Mouse (Mus musculus): ENCODE data around the gene Nxpe3. TPM values are rescaled to one million over a fixed set of nuclear protein-coding genes. Genes with fewer than 3 reads are reported as not detected.
A peak's percentile ranks its signal among the peaks of the same experiment; 100 is the strongest.

Gene Nxpe3
- polyA plus RNA-seq, 1 experiment: 1.3 TPM

- TF ChIP-seq USF1 (IDR thresholded peaks at IDR 0.05; ENCODE audit: low read depth): no peak
- TF ChIP-seq MYOG (IDR thresholded peaks at IDR 0.05; ENCODE audit: control insufficient read depth, extremely low read depth, insufficient read length): no peak
- no peak for TF ChIP-seq MYOD1 (IDR thresholded peaks at IDR 0.05; ENCODE audit: control insufficient read depth, insufficient read length, low read depth)
- TF ChIP-seq MAX (IDR thresholded peaks at IDR 0.05): no peak
- TF ChIP-seq CTCF (IDR thresholded peaks at IDR 0.05; ENCODE audit: control insufficient read depth, insufficient read depth, insufficient read length): no peak
- no peak for TF ChIP-seq FOSL1 (IDR thresholded peaks at IDR 0.05; ENCODE audit: insufficient read depth, low read length, poor library complexity, severe bottlenecking)
- no peak for TF ChIP-seq CEBPB (IDR thresholded peaks at IDR 0.05; ENCODE audit: low read depth)
- Histone ChIP-seq H3K79me2 (ENCODE audit: control insufficient read depth, insufficient read depth) (peaks cover 84% of the 10 kb centered on the region), H3K36me3 (ENCODE audit: control insufficient read depth, insufficient read depth) (peaks cover 34% of the 10 kb centered on the region), H3ac (ENCODE audit: control insufficient read depth, insufficient read length, low read depth) (no peak overlapping the region), H3K79me3 (ENCODE audit: low read depth) (peaks cover 40% of the 10 kb centered on the region), H3K4me3 (ENCODE audit: insufficient read depth, poor library complexity, severe bottlenecking) (no peak overlapping the region), H3K27me3 (ENCODE audit: control insufficient read depth, insufficient read depth, insufficient read length) (no peaks in the 10 kb centered on the region)
Observed at GRCm38 (mm10) chr16:55832040-55832439, 63.0 kb downstream of the Nxpe3 start.

- TF ChIP-seq FOSL1 (IDR thresholded peaks at IDR 0.05; ENCODE audit: insufficient read depth, low read length, poor library complexity, severe bottlenecking) (no peak), CTCF (IDR thresholded peaks at IDR 0.05; ENCODE audit: control insufficient read depth, insufficient read depth, insufficient read length) (no peak), CEBPB (IDR thresholded peaks at IDR 0.05; ENCODE audit: low read depth) (no peak), MYOG (IDR thresholded peaks at IDR 0.05; ENCODE audit: control insufficient read depth, extremely low read depth, insufficient read length) (no peak), MYOD1 (IDR thresholded peaks at IDR 0.05; ENCODE audit: control insufficient read depth, insufficient read length, low read depth) (no peak), USF1 (IDR thresholded peaks at IDR 0.05; ENCODE audit: low read depth) (no peak), MAX (IDR thresholded peaks at IDR 0.05) (no peak)
Observed at GRCm38 (mm10) chr16:55831451-55831850, 63.6 kb downstream of the Nxpe3 start.

GRCm38 (mm10) chr16:55823398-55824155, 71.5 kb downstream of the Nxpe3 start:
- no peaks in the 10 kb centered on the region for H3K27me3 ChIP-seq (ENCODE audit: control insufficient read depth, insufficient read depth, insufficient read length)
- peaks cover 22% of the 10 kb centered on the region for H3K36me3 ChIP-seq (ENCODE audit: control insufficient read depth, insufficient read depth)
- TF ChIP-seq CTCF (IDR thresholded peaks at IDR 0.05; ENCODE audit: control insufficient read depth, insufficient read depth, insufficient read length) (no peak), CEBPB (IDR thresholded peaks at IDR 0.05; ENCODE audit: low read depth) (no peak), USF1 (IDR thresholded peaks at IDR 0.05; ENCODE audit: low read depth) (no peak), MYOD1 (IDR thresholded peaks at IDR 0.05; ENCODE audit: control insufficient read depth, insufficient read length, low read depth) (no peak)
- H3K4me3 ChIP-seq (ENCODE audit: insufficient read depth, poor library complexity, severe bottlenecking): no peak overlapping the region
- no peak overlapping the region for H3ac ChIP-seq (ENCODE audit: control insufficient read depth, insufficient read length, low read depth)
- H3K79me3 ChIP-seq (ENCODE audit: low read depth): peaks cover 46% of the 10 kb centered on the region
- H3K79me2 ChIP-seq (ENCODE audit: control insufficient read depth, insufficient read depth): peaks cover 74% of the 10 kb centered on the region

More at GRCm38 (mm10) chr16:55831451-55831850, 63.6 kb downstream of the Nxpe3 start:
- peaks cover 78% of the 10 kb centered on the region for H3K79me2 ChIP-seq (ENCODE audit: control insufficient read depth, insufficient read depth)
- H3K4me3 ChIP-seq (ENCODE audit: insufficient read depth, poor library complexity, severe bottlenecking): no peak overlapping the region
- H3ac ChIP-seq (ENCODE audit: control insufficient read depth, insufficient read length, low read depth): no peak overlapping the region
- no peaks in the 10 kb centered on the region for H3K27me3 ChIP-seq (ENCODE audit: control insufficient read depth, insufficient read depth, insufficient read length)
- H3K36me3 ChIP-seq (ENCODE audit: control insufficient read depth, insufficient read depth): peaks cover 34% of the 10 kb centered on the region
- peaks cover 36% of the 10 kb centered on the region for H3K79me3 ChIP-seq (ENCODE audit: low read depth)

- H3K79me3 ChIP-seq (ENCODE audit: low read depth): peaks cover 51% of the 10 kb centered on the region
- peak overlapping the region; percentile 89 for H3K4me3 ChIP-seq (ENCODE audit: insufficient read depth, poor library complexity, severe bottlenecking)
- H3K79me2 ChIP-seq (ENCODE audit: control insufficient read depth, insufficient read depth): peaks cover 74% of the 10 kb centered on the region
- no peaks in the 10 kb centered on the region for H3K27me3 ChIP-seq (ENCODE audit: control insufficient read depth, insufficient read depth, insufficient read length)
- TF ChIP-seq MYOG (IDR thresholded peaks at IDR 0.05; ENCODE audit: control insufficient read depth, extremely low read depth, insufficient read length) (no peak), USF1 (IDR thresholded peaks at IDR 0.05; ENCODE audit: low read depth) (no peak), MYOD1 (IDR thresholded peaks at IDR 0.05; ENCODE audit: control insufficient read depth, insufficient read length, low read depth) (no peak), CEBPB (IDR thresholded peaks at IDR 0.05; ENCODE audit: low read depth) (no peak), FOSL1 (IDR thresholded peaks at IDR 0.05; ENCODE audit: insufficient read depth, low read length, poor library complexity, severe bottlenecking) (no peak), MAX (IDR thresholded peaks at IDR 0.05) (no peak)
- H3K36me3 ChIP-seq (ENCODE audit: control insufficient read depth, insufficient read depth): peaks cover 29% of the 10 kb centered on the region
- no peak overlapping the region for H3ac ChIP-seq (ENCODE audit: control insufficient read depth, insufficient read length, low read depth)
Observed at GRCm38 (mm10) chr16:55822741-55823397, 72.2 kb downstream of the Nxpe3 start.

GRCm38 (mm10) chr16:55821997-55822740, 72.9 kb downstream of the Nxpe3 start:
- TF ChIP-seq CEBPB (IDR thresholded peaks at IDR 0.05; ENCODE audit: low read depth): peak; percentile 70
- TF ChIP-seq MAX (IDR thresholded peaks at IDR 0.05): no peak
- Histone ChIP-seq H3K79me2 (ENCODE audit: control insufficient read depth, insufficient read depth) (peaks cover 81% of the 10 kb centered on the region), H3ac (ENCODE audit: control insufficient read depth, insufficient read length, low read depth) (peak overlapping the region; percentile 84), H3K4me3 (ENCODE audit: insufficient read depth, poor library complexity, severe bottlenecking) (peak overlapping the region; percentile 89), H3K79me3 (ENCODE audit: low read depth) (peaks cover 56% of the 10 kb centered on the region), H3K36me3 (ENCODE audit: control insufficient read depth, insufficient read depth) (peaks cover 36% of the 10 kb centered on the region), H3K27me3 (ENCODE audit: control insufficient read depth, insufficient read depth, insufficient read length) (no peaks in the 10 kb centered on the region)
